In genomic region chr10:18678836-18679235, GRCm38 (mm10) we compare ENCODE assay signal across 22 mouse cellular contexts.
DNase-seq lines count a peak whose midpoint lies in the region; ATAC-seq and TF ChIP-seq lines count a peak whose summit lies in the region.
"Had no signal": no experiment of that assay in that cellular context is flagged by ENCODE, and none has a peak within 500 bp of the region (broad histone marks: within the 10 kb centered on the region; RNA-seq: fewer than 3 reads in every experiment).

No protein-coding gene starts in this region.

- peak; percentile 56 for ATAC-seq in common myeloid progenitor, adult 5-6 weeks (replicated peaks; ENCODE audit: low read depth, poor library complexity, severe bottlenecking)
- peak; percentile 49 to 53; a peak in 3 of 4 replicates for ATAC-seq in hematopoietic stem cell, adult 5-6 weeks (replicated peaks in 1 of 2; ENCODE audit: insufficient read depth in 1 of 2, low FRiP score in 2 of 2, low TSS enrichment in 1 of 2, low read depth in 1 of 2, poor library complexity in 2 of 2, severe bottlenecking in 2 of 2)
- no peak for ATAC-seq in forebrain, postnatal 0 days
- ATAC-seq: activated CD4-positive, CD25-positive, alpha-beta regulatory T cell, adult 4 months; CD4-positive, CD25-positive, alpha-beta regulatory T cell, adult 4 months; Patski had no signal

- H3K36me3 ChIP-seq in forebrain, postnatal 0 days (ENCODE audit: insufficient read depth), result peaks cover 16% of the 10 kb centered on the region
- H3K36me3 ChIP-seq: G1E had no signal

- no peaks in the 10 kb centered on the region for H3K27me3 ChIP-seq in forebrain, postnatal 0 days (ENCODE audit: insufficient read depth, low read length)
- H3K27me3 ChIP-seq: CH12.LX, Patski had no signal

- H3K4me1 ChIP-seq in forebrain, postnatal 0 days (ENCODE audit: insufficient read depth), result no peaks in the 10 kb centered on the region

- DNase-seq in 416B (ENCODE audit: low read depth), result peak; percentile 77
- DNase-seq in forebrain, postnatal 0 days, result no peak
- no peak for DNase-seq in layer of hippocampus, postnatal 25 days (ENCODE audit: extremely low spot score in 1 of 2, low spot score in 1 of 2)
- no peak for DNase-seq in adrenal gland, adult 2 months
- DNase-seq: adrenal gland, adult 8-10 months; adrenal gland, postnatal 10 days; adrenal gland, postnatal 14 days; adrenal gland, postnatal 25 days; adrenal gland, postnatal 36 days; B cell, adult 2 months; cerebellum, adult 11 months; cerebellum, adult 11-12 months; cerebellum, adult 18-20 months; cerebellum, adult 2 months; cerebellum, adult 8-10 months had no signal

- no peaks in the 10 kb centered on the region for H3K9me3 ChIP-seq in forebrain, postnatal 0 days (ENCODE audit: low read length)

- no peak overlapping the region for H3K9ac ChIP-seq in forebrain, postnatal 0 days

- no peak overlapping the region for H3K27ac ChIP-seq in forebrain, postnatal 0 days (ENCODE audit: low read depth, low read length)

- no peak overlapping the region for H3K4me3 ChIP-seq in forebrain, postnatal 0 days (ENCODE audit: low read depth, low read length)

- TF ChIP-seq CTCF in forebrain, postnatal 0 days (IDR thresholded peaks at IDR 0.05; ENCODE audit: low read depth), result no peak

- 89% methylated on average over 4 of the region's 4 CpGs for WGBS in forebrain, postnatal 0 days

- no peak overlapping the region for H3K4me2 ChIP-seq in forebrain, postnatal 0 days (ENCODE audit: low read depth)
